Mouse (Mus musculus) cerebellum, postnatal 36 days (tissue): ENCODE data around the gene Mss51.
A peak's percentile ranks its signal among the peaks of the same experiment; 100 is the strongest.

ENCODE experiments used
- DNase-seq, 2 experiments: peaks; one replicate each; pipeline ENCODE4 v3.0.0; 2021 to 2022; ENCODE audit warnings: mixed read lengths in 2 of 2

Gene Mss51

DNA sequence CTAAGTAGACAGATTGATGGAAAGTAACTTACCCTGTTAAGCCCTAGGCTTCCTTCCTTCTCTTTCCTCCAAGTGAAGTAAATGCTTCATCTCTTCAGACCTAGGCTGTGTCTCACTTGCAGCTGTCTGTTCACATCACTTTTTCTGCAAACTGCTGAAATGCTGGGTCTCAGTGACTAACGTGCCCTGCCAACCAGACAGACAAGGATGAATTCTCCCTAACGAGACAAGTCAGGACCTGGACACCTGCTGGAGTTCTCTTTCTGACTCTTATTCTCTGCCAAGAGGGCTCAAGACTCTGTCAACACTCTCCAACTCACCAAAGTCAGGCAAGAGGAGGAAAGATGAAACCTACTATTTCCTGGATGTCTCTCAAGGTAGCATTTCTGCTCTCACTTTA lies at the start of gene Mss51:
TSS of gene Mss51 (minus strand) at position 299 of the 400 bp plus-strand sequence.
- DNase-seq = no peak

GRCm38 (mm10) chr14:20546415-20546814 lies 49.7 kb upstream of the Mss51 start, which contains the start of gene Ppp3cb:
Gene Ppp3cb, minus strand, starts transcription at chr14:20546573.
- peak; percentile 76 for DNase-seq

DNA sequence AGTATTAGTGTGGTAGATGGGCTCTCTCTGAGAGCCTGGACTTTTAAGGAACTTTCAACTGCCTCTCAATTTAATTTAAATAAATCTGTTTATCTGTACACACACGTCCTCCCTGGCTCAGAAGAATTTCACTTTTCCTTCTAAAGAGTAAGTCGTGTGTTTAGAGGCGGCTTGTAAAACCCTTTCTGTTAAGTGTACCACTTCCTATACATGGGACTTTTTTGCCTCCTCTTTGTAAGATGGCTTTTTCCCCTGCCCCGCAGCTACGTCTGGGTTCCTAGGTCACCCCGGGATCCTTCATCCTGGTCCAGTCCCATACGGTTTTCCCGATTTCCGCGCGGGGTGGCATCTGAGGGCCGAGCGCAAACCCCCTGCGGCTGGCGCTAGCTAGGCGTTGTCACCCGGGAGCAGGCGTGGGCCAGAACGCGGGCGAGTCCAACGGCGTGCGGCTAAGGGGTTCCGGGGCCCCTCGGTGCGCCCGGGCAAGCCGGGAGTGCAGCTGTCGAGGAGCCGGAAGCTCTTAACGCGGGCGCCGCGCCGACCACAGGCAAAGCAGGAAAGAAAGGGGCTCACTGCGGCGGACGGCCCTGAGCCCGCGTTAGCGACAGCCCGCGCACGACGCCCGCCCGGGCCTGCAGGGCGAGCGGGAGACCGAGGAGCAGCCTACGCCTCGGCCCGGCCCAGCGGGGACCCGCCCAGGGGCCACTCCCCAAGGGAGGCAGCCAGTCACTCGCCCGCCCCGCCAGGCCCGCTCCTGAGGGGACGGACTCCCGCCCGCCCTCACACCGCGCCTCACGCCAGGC lies 49.0 kb upstream of the Mss51 start:
- peak; percentile 73 to 76 for DNase-seq

- no peak for DNase-seq
Observed at GRCm38 (mm10) chr14:20544467-20545411, 48.0 kb upstream of the Mss51 start.

DNA sequence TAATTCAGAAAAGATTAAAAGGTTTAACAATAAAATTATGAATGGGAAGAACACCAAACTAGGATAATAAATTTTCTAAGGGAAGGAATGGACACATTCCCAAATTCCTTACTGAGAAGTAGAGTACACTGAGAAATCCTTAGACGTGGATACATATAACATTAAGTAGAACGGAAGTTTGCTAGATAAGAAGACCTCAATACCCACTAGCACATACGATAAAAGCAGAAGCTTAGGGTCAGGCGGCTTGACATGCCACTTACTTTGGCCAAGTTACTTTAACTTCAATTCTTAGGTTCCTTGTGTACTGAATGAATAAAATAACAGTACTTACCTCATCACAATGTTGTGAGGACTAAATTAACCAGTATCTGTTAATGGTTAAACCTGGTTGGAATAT lies 32.9 kb upstream of the Mss51 start:
- no peak for DNase-seq

- no peak for DNase-seq
Observed at GRCm38 (mm10) chr14:20520179-20520578, 23.5 kb upstream of the Mss51 start.

GRCm38 (mm10) chr14:20508424-20508823 lies 11.7 kb upstream of the Mss51 start:
- no peak for DNase-seq

GRCm38 (mm10) chr14:20502966-20503365 lies 6.3 kb upstream of the Mss51 start:
- DNase-seq = no peak

GRCm38 (mm10) chr14:20499982-20500381 lies 3.3 kb upstream of the Mss51 start:
- DNase-seq = peak; percentile 41 to 50

DNA sequence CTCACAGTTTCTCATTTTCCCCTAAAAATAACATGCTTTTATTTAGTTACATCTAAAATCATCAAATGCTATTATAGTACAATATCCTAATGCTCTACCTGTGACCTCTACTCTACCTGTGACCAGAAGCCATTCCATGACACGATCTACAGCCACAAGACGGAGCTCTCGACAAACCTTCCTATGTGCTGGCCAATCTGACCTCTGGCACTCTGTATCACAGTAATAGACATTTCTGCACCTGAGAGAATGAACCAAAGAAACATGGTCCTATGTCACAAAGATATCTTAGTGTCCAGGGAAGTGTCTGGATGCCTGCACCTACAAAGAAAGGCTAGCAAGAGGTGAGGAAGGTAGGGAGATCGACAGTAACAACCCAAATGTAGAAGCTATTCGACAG lies 10.7 kb downstream of the Mss51 start:
- DNase-seq = no peak

DNA sequence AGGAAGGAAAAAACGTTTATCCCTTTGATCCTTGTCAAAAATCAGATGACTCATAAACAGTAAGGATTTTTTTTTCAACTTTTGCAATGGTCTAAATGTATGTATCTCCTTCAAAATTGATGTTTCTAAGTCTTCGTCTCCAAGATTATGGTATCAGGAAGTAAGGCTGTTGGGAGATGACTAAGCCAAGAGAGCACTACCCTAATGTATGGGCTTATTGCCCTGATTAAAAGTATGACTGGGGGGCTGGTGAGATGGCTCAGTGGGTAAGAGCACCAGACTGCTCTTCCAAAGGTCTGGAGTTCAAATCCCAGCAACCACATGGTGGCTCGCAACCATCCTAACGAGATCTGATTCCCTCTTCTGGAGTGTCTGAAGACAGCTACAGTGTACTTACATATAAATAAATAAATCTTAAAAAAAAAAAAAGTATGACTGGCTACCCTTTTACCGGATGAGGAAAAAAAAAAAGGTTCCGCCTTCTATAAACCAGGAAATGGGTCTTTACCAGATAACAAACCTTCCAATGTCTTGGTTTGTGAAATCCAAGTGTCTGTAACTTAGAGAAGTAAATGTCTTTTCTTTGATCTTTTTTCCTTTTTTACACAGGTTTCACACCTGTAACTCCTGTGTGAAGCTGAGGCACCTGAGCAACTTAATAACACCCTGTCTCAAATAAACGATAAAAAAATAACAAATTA lies 14.5 kb downstream of the Mss51 start:
- no peak for DNase-seq

DNA sequence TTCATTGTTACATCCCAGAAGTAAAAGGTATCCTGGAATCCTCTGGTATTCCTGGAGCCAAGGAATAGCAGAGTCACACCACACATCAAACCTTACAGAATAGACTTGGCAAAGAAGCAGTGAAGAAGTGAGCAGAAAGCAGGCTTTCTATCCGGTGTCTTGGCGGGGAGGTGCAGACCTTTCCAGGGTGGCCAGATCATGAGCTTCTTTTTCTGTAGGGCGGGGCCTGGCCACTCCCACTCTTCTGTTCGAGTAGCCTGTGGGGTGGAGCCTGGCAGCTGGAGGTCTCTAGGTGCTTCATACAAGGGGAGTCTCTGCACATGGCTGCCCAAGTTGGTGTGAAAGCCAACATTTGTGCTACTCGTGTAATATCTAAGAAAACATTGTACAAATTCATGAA lies 15.5 kb downstream of the Mss51 start:
- DNase-seq = no peak

DNA sequence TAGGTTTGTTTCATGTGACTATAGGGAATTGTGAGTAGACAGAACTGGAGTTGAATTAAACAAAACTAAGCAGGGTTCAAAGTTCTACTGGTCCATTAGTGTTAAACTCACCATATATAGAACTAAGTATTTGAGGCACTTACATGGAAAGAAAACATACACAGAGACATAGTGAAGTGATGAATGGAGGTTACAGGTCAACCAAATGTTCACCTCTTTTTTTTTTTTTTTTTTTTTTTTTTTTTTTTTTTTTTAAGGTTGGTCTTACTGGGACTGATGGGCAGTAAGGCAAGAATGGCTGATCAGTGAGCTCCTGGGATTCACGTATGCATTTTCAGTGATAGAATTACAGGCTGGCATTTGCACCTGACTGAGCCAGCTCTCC lies 16.5 kb downstream of the Mss51 start:
- DNase-seq = no peak

GRCm38 (mm10) chr14:20479291-20480194 lies 17.2 kb downstream of the Mss51 start, which contains the start of gene Anxa7:
Gene Anxa7, minus strand, starts transcription at chr14:20480133.
- peak; percentile 68 to 69 for DNase-seq

DNA sequence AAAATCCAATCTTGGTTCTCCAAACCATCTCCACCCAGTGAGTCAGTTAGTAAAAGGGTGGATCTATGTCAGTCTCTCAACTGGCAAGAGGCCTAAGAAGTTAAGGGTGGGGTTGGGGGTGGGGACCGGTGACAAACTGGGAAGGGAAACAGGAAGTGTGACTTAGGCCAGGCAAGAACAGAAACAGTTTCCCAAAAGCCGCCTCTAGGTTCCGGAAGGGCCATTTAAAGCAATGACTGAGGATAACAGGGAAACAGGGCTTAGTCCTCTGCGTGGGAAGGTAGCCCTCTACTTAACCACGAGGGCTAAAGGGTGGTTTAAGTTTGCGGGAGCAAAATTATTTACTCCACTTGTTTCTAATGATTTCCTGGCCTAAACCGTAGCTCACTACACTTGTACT lies 17.9 kb downstream of the Mss51 start:
- DNase-seq = no peak

DNA sequence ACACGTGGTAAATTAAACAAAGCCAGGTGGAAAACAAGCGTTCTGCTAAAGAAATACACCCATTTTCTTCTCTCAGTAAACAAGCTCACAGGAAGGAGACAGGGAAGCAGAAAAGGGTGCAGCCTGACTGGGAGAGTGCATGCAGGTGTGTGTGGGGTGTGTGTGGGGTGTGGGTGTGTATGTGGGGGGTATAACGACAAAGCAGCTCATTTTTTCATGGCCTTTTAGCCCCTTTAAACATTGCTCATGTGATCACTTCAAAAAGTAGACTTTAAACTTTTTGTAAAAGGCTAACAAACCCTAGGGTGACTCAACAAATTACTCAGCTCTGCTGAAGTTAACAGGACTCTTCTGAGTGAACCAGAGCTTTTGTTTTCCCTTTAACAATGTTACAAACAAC lies 18.3 kb downstream of the Mss51 start:
- DNase-seq = no peak

DNA sequence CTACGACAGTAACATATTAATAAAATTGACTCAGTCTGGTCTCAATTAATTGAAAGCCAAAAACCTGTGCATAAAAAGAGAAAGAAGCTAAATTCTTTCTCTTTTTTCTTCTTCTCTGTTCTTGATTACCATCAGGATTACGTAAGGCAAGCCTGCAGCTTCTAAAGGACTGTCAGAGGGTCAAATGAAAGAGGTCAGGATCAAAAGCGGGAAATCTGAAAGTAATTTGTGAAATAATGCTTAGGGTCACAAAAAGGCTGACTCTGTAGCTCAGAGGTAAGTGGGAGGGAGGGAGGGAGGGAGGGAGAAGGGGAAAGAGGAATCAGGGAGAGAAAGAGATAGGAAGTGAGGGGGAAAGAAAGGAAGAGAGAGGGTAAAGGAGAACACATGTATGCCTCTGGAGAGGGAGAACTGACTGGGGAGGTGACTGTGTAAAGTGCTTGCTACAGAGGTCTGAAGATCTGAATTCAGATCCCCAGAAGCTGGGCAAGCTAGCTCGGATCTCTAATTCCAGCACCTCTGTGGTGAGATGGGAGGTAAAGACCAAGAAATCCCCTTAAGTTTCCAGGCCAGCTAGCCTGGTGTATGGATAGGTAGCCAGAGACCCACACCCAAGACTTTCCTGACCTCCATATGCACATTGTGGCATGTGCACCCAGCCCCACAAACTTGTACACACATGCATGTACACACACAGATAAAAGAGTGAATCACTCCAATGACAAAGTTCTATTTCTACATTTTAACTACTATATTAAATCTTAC lies 19.3 kb downstream of the Mss51 start:
- DNase-seq = no peak

- no peak for DNase-seq
Observed at GRCm38 (mm10) chr14:20460216-20460615, 36.5 kb downstream of the Mss51 start.

- no peak for DNase-seq
Observed at GRCm38 (mm10) chr14:20458378-20458777, 38.3 kb downstream of the Mss51 start.

GRCm38 (mm10) chr14:20452929-20453328 lies 43.8 kb downstream of the Mss51 start:
- DNase-seq = no peak

GRCm38 (mm10) chr14:20451765-20452331 lies 44.9 kb downstream of the Mss51 start, which contains the start of gene Cfap70:
Gene Cfap70, minus strand, starts transcription at chr14:20452226.
- peak; percentile 25 to 39 for DNase-seq
